Mouse (Mus musculus): ENCODE results near the gene Spop.

GRCm38 (mm10) chr11:95503581-95504180 lies 89.8 kb downstream of the Spop start:
- TF ChIP-seq GATA1 (IDR thresholded peaks at IDR 0.05; ENCODE audit: borderline replicate concordance, low read length) (no peak), FLI1 (IDR thresholded peaks at IDR 0.05; ENCODE audit: low read length) (no peak)

All from megakaryocyte, embryonic 14.5 days (primary cell).